Mouse (Mus musculus) limb, embryonic 12.5 days (tissue): ENCODE data around the gene 4933414I15Rik. TPM values are rescaled to one million over a fixed set of nuclear protein-coding genes. Genes with fewer than 3 reads are reported as not detected.

Experiments used
- polyA plus RNA-seq: library from polyadenylated mRNA; unstranded; fragments of >200 nt; fragmentation: Nextera tagmentation; extraction: Ambion mirVana; gene quantifications from 2 replicates; pipeline ENCODE4 v1.2.1, GENCODE M21; 2016

Gene 4933414I15Rik
- polyA plus RNA-seq, 1 experiment from 2014 or later = not detected

Other genes with a start within 250 kb of the 4933414I15Rik start
- 56.1 and 61.0 TPM in 2 replicates for gene Zfp354c, start 116.0 kb downstream of the 4933414I15Rik start, polyA plus RNA-seq
- 1.2 TPM in 2 replicates for gene Zfp879, start 102.2 kb downstream of the 4933414I15Rik start, polyA plus RNA-seq
- 0.05 TPM in 1 of 2 replicates, not detected in the other for gene Grm6, start 93.1 kb downstream of the 4933414I15Rik start, polyA plus RNA-seq
- 14.3 and 15.1 TPM in 2 replicates for gene Zfp454, start 56.1 kb downstream of the 4933414I15Rik start, polyA plus RNA-seq
- 16.0 and 16.5 TPM in 2 replicates for gene Zfp2, start 27.6 kb downstream of the 4933414I15Rik start, polyA plus RNA-seq
- 1.4 and 1.8 TPM in 2 replicates for gene Zfp354b, start 12.1 kb downstream of the 4933414I15Rik start, polyA plus RNA-seq
- not detected in 2 replicates for gene Prop1, start 10.0 kb upstream of the 4933414I15Rik start, polyA plus RNA-seq
- gene Olfr1378, start 22.8 kb upstream of the 4933414I15Rik start, polyA plus RNA-seq = not detected in 2 replicates
- not detected in 2 replicates for gene Olfr1377, start 38.2 kb upstream of the 4933414I15Rik start, polyA plus RNA-seq
- gene Olfr51, start 59.8 kb upstream of the 4933414I15Rik start, polyA plus RNA-seq = not detected in 2 replicates
- not detected in 2 replicates for gene Olfr54, start 70.5 kb upstream of the 4933414I15Rik start, polyA plus RNA-seq
- not detected in 2 replicates for gene Olfr1375, start 104.3 kb upstream of the 4933414I15Rik start, polyA plus RNA-seq
- 9.8 and 10.3 TPM in 2 replicates for gene Zfp354a, start 115.5 kb upstream of the 4933414I15Rik start, polyA plus RNA-seq